Comparison of ENCODE assay signal across 8 mouse cellular contexts in the genomic region with DNA sequence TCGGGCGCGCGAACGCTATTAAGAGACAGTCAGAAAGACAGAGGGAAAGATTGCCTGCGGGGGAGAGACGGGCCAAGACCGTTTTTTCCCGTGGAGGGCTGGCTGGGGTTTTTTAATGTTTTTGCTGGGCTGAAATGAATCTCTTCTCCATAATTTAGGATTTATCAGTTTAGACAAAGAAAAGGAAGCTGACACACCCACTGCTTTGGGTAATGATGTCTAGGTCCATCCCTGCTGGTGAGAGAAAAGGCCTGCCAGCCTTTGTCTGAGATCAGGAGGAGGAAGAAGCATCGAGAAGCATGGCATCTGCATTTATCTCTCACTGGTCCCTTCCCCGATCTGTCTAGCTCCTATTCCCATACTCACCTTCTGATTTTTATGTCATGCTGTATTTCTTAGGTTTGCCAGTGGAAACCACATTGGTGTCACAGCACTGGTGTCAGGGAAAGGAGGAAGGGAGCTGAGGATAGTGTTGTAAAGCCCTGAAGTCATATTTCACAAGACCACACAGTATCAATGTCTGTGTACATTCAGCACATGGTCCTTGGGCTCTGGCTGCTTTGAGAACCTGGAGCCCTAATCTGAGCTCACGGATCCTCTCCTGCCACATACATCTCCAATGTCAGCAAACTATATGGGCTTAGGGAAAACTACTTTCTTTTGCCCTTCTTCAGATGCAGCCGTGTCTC.
DNase-seq lines count a peak whose midpoint lies in the region; ATAC-seq and TF ChIP-seq lines count a peak whose summit lies in the region.

No protein-coding gene starts in this region.

- H3K9me3 ChIP-seq in hindbrain, embryonic 13.5 days = no peaks in the 10 kb centered on the region
- no peaks in the 10 kb centered on the region for H3K9me3 ChIP-seq in midbrain, embryonic 12.5 days

- ATAC-seq in hindbrain, embryonic 13.5 days (ENCODE audit: low FRiP score) = peak; percentile 67
- peak; percentile 61 for ATAC-seq in midbrain, embryonic 12.5 days (ENCODE audit: low FRiP score, low read depth)

- H3K4me3 ChIP-seq in left cerebral cortex, adult 2 months = peak overlapping the region; percentile 35
- peak overlapping the region; percentile 68 for H3K4me3 ChIP-seq in brown adipose tissue, adult 24 weeks (ENCODE audit: insufficient read depth, low read depth, low read length)
- peak overlapping the region; percentile 45 for H3K4me3 ChIP-seq in hindbrain, embryonic 13.5 days
- H3K4me3 ChIP-seq in midbrain, embryonic 12.5 days = peak overlapping the region; percentile 45

- H3K36me3 ChIP-seq in hindbrain, embryonic 13.5 days = no peaks in the 10 kb centered on the region
- H3K36me3 ChIP-seq in midbrain, embryonic 12.5 days = no peaks in the 10 kb centered on the region

- WGBS in hindbrain, embryonic 13.5 days = 25% methylated on average over 13 of the region's 13 CpGs
- WGBS in midbrain, embryonic 12.5 days = 34% methylated on average over 13 of the region's 13 CpGs

- peak overlapping the region; percentile 78 for H3K9ac ChIP-seq in hindbrain, embryonic 13.5 days
- H3K9ac ChIP-seq in midbrain, embryonic 12.5 days (replicated peaks) = peak overlapping the region; percentile 65

- H3K27me3 ChIP-seq in hindbrain, embryonic 13.5 days = no peaks in the 10 kb centered on the region
- 0 out of 2 replicates have a peak, but pooled peaks cover 3% of the 10 kb centered on the region for H3K27me3 ChIP-seq in midbrain, embryonic 12.5 days

- peak overlapping the region; percentile 65 for H3K4me2 ChIP-seq in hindbrain, embryonic 13.5 days
- H3K4me2 ChIP-seq in midbrain, embryonic 12.5 days (replicated peaks) = peak overlapping the region; percentile 62

- no peak for TF ChIP-seq CTCF in left cerebral cortex, adult 2 months (IDR thresholded peaks at IDR 0.05)

- DNase-seq in left cerebral cortex, adult 2 months (ENCODE audit: extremely low spot score in 1 of 2, low spot score in 2 of 2) = no peak
- DNase-seq in left cerebral cortex, adult 9 months (ENCODE audit: low spot score in 2 of 2) = no peak
- DNase-seq in left cerebral cortex, postnatal 36 days (ENCODE audit: low spot score in 2 of 2) = no peak
- no peak for DNase-seq in ovary, postnatal 10 days (ENCODE audit: low spot score)
- no peak for DNase-seq in frontal cortex, postnatal 10 days (ENCODE audit: low spot score in 2 of 2)

- intact Hi-C loops in left cerebral cortex, adult 2 months (cut with DNase I) = no loop called here
- intact Hi-C loops in left cerebral cortex, postnatal 36 days (cut with DNase I) = no loop called here

- H3K4me1 ChIP-seq in brown adipose tissue, adult 24 weeks (ENCODE audit: control insufficient read depth, insufficient read depth, insufficient read length, low read length) = no peaks in the 10 kb centered on the region
- H3K4me1 ChIP-seq in hindbrain, embryonic 13.5 days (replicated peaks) = peaks cover 9% of the 10 kb centered on the region
- peaks cover 8% of the 10 kb centered on the region; the same call in 1 of the 2 replicates for H3K4me1 ChIP-seq in midbrain, embryonic 12.5 days

- no peak overlapping the region for H3K27ac ChIP-seq in left cerebral cortex, adult 2 months
- H3K27ac ChIP-seq in brown adipose tissue, adult 24 weeks (replicated peaks; ENCODE audit: low read depth, low read length) = peak overlapping the region; percentile 76
- peak overlapping the region; percentile 89 for H3K27ac ChIP-seq in hindbrain, embryonic 13.5 days
- H3K27ac ChIP-seq in midbrain, embryonic 12.5 days (replicated peaks) = peak overlapping the region; percentile 80
